Mouse (Mus musculus) left cerebral cortex, postnatal 14 days (tissue): ENCODE results near the gene Tbc1d9. TPM values are rescaled to one million over a fixed set of nuclear protein-coding genes. Genes with fewer than 3 reads are reported as not detected.

ENCODE experiments used
- DNase-seq, 2 experiments: peaks; one replicate each; pipeline ENCODE4 v3.0.0; 2021 to 2022; ENCODE audit warnings: low spot score in 2 of 2, mixed read lengths in 1 of 2
- intact Hi-C: fragments of 180-260 bp; cut with DNase I; formaldehyde crosslinking; loops from one replicate; pipeline ENCODE4 v1.15.1; 2025
- long read RNA-seq, 2 experiments: library from polyadenylated mRNA; stranded (forward); transcript quantifications; one replicate each; pipeline ENCODE4 v2.0.0; 2021
- total RNA-seq, 2 experiments: library from RNA; stranded (reverse); gene quantifications; 2 replicates each; pipeline ENCODE4 v1.2.3; 2021

Tbc1d9 gene
- 100 to 1,000 TPM; 102 to 107 TPM for total RNA-seq
- long read RNA-seq, experiment 1, full-length matches to known transcripts, result 6 of 29 reads
- long read RNA-seq, experiment 1, partial matches to known transcripts, result 19 of 29 reads
- long read RNA-seq, experiment 1, other reads (novel, unspliced or antisense), result 4 of 29 reads
- long read RNA-seq, experiment 2, full-length matches to known transcripts, result 3 of 18 reads
- long read RNA-seq, experiment 2, partial matches to known transcripts, result 3 of 18 reads
- long read RNA-seq, experiment 2, other reads (novel, unspliced or antisense), result 12 of 18 reads

DNA sequence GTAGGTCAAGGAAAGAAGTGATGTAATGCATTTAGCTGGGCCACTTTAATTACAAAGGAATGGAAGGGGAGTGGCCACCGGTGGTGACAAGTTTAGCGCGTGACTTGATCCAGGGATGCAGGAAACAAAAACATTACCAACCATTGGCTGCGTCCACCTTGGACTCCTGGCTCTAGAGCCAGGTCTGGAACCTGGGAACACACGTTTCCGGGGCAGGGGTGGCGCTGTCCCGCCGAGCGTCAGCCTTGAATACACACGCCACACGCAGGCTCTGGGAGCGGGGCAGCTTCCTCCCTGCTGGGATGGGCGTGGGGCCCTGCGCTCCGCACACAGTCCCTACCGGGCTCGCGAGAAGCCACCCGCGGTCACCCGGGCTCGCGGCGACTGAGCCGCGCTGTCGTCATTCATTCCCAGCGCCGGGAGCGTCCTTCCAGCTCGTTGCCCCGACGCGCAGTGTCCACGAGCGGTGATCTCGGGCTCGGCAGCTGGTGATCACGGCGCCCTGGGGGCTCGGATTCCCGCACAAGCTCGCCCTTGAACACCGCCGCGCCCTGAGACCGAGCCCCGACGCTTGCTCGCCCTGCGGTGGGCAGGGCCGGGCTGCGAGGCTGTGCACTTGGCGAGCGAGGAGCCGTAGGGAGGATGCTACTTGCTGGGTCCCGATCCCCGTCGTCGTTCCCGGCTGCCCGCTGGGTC is at the start of gene Tbc1d9:
Tbc1d9 (plus strand) TSS at position 118 of the 696 bp plus-strand sequence.
- peak; percentile 61 to 71 for DNase-seq
- intact Hi-C loops, result no loop called here

DNA sequence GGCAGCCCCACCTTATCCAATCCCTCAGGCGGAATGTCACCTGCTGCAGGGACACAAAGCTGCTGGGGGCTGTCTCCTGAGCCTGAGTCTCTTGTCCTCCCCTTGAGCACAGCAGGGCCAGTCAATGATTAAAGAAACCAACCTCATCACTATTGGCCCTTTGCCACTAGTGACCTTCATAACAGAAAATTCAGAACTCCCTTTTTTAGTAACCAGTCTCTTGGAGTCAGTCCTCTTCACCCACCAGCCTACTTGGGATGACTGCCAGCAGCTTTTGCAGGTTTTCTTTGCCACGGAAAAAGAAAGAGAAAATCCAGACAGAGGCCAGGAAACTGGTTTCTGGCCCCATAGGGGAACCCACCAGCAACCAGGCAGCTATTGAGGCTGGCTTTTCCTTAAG is 30.1 kb upstream of the Tbc1d9 start:
- no peak for DNase-seq
- intact Hi-C loops, result no loop called here

DNA sequence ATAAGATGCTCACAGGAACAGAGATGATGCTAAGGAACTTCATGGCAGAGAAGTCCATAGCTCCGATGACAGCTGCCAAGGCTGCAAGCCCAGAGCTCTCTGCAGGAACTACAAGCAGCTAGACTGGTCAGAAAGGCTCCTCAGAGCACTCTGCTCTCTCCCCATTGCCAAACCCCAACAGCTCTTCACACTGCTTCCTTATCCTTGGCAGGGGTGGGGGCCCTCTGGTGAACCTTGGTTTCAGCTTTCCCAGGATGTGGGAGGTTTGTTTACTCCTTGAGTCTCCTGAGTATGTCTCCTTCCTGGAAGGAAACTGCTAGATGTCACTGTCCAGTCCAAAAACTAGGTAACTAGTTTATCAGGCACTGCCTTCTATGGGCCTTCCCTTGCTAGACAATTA is 25.1 kb upstream of the Tbc1d9 start:
- intact Hi-C loops, result no loop called here
- no peak for DNase-seq

DNA sequence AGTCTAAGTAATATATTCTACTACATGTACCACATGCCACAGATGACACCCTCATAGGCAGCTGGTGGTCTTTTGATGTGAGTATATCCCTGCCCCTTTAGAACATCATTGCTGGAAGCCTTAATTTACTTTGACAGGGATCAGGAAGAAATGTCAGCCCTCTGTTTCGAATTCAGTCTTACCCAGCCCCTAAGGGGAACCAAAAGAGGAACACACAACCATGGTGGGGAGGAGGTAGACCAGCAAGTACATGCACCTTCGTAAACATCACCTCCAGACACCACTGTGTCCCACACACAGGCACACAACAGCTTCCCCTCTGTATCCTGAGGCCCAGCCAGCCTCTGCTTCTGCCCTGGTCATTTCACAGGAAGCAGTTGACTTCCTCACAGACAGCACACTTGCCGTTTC is 24.4 kb upstream of the Tbc1d9 start:
- DNase-seq, result no peak
- intact Hi-C loops, result no loop called here

DNA sequence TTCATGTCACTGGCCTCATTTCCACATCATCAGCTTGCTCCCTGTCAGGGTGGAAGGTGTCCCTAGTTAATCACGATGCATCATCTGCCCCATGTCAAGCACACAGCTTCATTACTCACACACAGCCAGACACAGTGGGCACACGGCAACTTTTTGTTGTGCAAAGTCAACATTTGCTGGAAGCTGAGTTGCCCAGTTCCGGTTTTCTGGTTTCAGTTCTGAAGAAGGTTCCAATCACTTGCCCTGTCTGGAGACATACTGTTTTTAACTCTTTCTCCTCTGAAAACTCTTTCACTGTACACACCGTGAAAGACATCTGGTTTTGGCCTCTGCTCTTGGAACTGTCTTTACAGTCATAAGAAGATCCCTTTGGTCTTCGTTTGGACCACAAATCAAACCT is 23.8 kb upstream of the Tbc1d9 start:
- no peak for DNase-seq
- intact Hi-C loops, result no loop called here

DNA sequence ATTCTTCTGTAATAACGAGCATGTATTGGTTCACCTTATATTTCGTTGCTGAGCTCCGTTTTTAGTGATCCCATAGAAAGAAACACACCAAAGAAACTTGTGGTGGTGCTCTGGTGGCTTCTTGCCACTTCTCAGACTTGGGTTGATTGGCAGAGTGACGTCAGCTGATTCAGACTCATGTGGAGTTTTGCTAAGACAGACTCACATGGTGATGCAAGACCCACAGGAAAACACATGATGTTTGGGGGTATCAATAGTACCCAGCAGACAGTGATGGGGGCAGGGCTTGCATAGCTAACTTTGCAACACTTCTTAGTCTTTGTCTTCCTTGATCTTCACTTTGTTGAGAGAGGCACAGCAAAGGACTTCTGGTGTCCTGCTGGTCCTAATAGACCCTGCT is 20.6 kb upstream of the Tbc1d9 start:
- intact Hi-C loops, result no loop called here
- DNase-seq, result no peak

DNA sequence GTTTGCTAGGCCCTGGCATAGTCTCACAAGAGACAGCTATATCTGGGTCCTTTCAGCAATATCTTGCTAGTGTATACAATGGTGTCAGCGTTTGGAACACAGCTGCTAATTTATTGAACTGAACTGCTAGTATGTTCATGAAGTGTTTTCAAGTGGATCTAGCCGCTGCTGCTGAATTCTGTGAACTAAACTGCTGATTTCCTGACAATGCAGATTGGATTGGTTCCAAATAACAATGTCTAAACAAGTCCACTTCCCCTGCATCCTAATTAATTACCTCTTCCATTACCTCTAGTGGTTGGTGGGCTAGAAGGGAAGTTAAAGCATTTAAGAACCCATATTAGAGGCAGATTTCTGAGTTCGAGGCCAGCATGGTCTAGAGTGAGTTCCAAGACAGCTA is 19.7 kb upstream of the Tbc1d9 start:
- intact Hi-C loops, result no loop called here

DNA sequence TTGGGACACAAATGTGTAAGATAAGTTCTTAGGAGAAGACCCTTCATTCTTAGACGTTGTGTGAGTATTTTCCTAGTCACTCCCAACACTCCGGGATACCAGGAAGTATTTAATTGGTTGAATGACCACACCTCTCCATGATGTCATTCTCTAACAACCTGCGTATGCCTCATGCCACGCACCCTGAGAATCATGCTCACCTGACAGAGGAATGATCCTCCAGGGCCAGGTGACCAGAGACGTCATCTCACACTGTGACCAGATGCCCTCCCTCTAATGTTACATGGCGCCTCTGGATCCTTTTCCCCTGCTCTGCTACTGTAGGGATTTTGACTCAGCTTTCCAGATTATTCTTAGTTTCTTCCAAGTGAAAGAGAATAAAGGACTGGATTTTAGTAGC is 16.0 kb upstream of the Tbc1d9 start:
- intact Hi-C loops, result no loop called here
- DNase-seq, result no peak

More for the DNA sequence above, 19.7 kb upstream of the Tbc1d9 start:
- no peak for DNase-seq

DNA sequence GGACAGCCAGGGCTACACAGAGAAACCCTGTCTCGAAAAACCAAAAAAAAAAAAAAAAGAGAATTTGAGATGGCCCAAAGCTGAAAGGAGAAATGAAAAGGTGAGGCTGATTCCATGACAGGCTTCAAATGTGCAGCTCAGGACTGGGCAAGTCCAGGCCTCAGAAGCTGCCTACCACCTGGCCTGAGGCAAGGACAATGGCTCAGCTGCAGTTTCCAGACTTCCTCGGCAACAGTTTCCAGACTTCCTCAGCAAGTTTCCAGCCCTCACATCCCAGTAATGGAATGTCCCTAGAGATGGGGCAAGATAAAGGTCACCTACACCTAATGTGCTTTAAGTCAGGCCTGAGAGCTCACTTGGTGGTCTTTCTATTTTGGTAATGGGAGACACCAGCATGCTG is 13.1 kb upstream of the Tbc1d9 start:
- DNase-seq, result no peak
- intact Hi-C loops, result no loop called here

DNA sequence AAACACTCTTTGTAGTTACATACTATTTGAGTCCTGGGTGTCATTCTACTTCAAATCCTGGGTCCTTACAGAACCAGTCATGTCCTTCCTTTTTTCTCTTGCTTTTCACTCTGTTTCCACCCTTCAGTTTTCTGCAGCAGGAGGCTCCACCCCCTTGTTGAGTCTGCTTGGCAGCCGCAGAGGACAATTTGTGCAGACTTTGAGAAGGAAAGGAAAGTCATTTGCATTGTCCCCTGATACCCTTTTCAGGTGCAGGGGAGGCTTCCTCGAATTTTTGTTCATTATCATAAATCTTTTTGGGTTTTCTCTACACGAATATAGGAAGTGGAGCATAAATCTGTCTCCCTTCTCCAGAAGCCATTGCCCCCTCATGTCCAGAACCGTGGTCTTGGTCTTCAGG is 12.7 kb upstream of the Tbc1d9 start:
- intact Hi-C loops, result no loop called here
- no peak for DNase-seq

DNA sequence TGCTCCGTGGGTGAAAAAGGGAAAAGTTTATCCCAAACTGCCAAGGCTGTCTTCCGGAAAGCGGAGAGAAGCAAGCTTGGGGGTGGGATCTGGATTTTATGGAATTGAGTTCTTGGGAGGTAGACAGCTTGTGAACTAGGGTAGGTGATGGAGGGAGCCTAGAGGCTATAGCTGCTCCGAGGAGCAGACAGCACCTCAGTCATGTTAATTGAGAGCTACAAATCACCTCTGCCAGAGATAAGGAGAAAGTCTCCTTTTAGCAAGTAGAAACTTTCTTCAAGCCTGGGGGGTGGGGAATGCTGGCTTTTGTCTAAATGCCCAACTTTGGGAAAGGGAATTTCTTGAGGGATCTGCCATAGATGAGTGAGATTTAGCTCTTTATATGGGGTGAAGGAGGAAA is 10.0 kb upstream of the Tbc1d9 start:
- DNase-seq, result no peak
- intact Hi-C loops, result no loop called here

DNA sequence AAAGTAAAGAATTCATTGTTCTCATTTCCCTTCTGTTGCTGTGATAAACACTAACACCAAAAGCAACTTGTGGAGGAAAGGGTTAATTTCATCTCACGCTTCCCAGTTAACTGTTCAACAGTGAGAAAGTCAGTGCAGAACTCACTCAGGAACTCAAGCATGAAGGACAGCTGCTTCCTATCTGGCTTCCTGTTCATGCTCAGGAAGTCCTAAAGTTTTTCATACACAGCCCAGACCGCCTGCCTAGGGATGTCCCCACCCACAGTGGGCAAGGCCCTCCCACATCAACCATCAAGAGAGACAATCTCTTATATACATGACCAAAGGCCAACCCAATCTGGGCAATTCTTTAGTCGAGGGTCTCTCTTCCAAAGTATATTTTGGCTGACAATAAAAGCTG is 6.2 kb upstream of the Tbc1d9 start:
- intact Hi-C loops, result no loop called here

DNA sequence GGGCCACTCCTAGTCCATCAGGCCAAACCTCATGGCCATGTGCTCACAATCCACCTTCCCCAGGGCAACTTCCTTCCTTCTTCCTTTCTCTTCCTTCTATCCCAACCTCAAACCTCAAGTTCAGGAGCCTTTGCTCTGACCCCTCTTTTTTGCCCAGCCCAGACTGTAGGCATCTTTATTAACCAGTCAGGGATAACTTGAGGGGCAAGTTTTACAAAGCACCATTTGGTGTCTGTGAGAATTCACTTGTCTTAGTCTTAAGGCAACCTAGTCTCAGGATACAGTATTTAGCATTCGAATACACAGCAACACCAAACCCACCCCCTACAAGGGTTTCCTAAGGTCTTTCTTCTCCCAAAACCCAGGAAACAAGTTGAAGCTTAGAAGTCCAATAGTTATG is 5.5 kb upstream of the Tbc1d9 start:
- intact Hi-C loops, result no loop called here
- DNase-seq, result no peak

More for the DNA sequence above, 6.2 kb upstream of the Tbc1d9 start:
- DNase-seq, result no peak

DNA sequence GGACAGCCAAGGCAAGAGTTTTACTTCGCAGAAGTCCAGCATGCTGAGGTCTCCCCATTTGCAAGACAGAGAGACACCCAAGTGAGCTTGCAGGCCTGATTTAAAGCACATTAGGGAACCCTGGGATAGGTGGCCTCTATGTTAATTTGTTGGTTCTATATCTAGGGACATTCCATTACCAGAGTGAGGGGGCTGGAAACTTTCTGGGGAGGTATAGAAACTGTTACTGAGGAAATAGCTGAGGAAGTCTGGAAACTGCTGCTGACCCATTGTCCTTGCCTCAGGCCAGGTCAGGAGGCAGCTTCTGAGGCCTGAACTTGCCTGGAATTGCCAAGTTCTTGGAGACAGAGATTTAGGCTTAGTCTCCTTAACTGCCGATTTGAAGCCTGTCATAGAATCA is 4.5 kb upstream of the Tbc1d9 start:
- intact Hi-C loops, result no loop called here
- no peak for DNase-seq

DNA sequence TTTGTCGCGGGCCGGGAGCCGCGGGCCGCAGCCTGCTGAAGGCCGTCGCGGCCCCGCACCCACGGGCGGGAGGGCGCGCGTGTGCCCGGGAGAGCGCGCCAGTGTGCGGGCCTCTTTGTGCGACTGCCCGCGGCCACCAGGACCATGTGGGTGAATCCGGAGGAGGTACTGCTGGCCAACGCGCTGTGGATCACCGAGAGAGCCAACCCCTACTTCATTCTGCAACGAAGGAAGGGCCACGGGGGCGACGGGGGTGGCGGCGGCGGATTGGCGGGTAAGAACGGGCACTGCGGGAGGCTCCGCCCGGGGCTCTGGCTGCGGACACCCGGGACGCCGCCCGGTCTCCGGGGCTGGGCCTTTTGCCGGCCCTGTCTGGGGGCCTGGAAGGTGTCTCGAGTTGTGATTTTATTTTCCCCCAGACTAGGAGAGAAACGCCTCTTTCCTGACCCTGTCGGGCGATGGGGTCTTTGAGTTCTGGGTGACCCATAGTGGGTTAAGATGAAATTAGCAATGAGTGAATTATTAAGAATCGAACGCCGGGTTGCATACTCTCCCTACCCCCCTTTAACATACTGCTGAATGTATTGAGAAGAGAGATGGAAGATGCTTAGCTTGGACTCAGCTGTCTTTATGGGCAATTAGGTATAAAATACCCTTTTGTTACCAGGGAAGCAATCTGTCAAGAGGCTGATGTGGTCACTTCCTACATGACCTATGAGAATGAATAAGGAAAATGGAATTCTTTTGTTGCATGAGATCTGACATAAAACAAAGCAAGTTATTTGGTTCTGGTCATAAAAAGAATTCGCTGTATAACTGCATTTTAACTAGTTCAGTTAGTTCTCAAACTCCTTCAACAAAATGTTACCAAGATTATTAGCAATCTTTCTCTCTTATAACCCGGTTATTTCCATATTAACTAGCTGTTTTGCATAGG is 1.0 kb downstream of the Tbc1d9 start, which contains the start of gene Gm10645:
Gm10645 (minus strand) TSS at position 240 of the 937 bp plus-strand sequence.
- intact Hi-C loops, result no loop called here
- peak; percentile 58 to 61 for DNase-seq

DNA sequence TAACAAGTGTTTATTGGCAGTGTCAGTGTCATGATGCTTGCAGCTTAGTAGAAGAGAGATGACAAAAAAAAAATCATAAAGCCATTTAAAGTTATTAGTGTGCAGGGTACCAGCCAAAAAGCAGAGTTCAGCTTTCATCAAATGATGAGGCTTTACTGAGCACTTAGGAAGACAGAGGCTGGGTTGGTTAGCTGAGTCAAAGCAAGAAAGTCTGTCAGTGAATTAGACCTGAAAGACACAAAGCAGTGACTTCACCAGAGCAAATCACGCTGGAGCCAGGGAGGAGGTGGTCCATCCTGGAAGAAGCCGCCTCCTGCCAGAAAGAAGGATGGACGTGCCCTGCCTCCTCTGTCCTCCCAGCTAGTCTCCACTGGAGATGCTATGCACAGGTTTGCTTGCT is 2.8 kb downstream of the Tbc1d9 start:
- intact Hi-C loops, result no loop called here
- DNase-seq, result no peak

DNA sequence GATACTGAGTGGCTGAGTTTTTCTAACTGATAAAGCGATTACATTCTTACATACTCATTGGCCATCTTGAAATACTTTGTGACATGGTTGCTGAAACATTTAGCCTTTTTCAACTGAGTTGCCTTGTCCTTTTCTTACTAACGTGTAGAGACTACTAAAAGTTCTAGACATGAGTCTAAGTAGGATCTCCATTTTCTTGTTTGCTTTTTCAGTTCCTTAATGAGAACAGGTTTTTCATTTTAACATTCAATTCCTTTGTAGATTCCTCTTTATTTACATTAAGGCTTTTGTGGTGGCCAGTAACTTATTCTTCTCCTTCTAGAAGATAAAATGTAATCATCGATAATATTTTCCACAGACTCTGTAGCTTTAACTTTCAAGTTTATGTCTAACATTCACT is 4.0 kb downstream of the Tbc1d9 start:
- DNase-seq, result no peak
- intact Hi-C loops, result no loop called here

DNA sequence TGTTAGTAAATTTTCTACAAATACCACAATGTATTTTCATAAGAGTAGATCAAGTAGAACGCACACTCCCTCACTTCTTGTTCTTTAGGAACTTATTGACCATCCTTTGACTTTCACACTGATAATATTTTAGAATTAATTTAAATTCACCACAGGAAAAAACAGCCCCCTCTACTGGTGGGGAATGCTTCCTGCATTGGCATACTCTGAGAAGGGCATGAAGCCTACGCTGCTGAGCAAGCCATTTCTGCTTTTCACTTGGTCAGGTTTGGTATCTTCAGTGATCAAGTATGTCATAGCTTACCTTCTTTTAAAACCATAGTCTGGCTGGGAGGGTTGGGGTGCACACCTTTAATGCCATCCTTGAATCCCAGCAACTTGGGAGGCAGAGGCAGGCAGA is 4.6 kb downstream of the Tbc1d9 start:
- DNase-seq, result no peak
- intact Hi-C loops, result no loop called here

DNA sequence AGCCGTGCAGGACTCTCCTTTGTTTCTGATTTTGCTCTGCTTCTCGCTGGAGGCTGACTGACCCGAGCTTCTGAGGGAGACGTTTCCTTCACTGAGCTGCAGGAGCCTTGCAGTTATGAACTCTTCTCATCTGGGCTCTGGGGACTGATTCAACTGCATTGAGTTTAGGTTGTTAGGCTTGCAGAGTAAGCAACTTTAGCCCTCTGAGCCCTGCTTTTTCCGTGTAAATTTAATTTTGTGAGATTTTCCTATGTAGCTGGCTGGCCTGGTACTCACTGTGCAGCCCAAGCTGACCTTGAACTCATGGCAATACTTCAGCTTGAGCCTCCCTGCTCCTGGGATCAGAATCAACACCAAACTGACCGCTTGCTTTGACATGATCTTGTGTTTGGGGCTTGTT is 5.7 kb downstream of the Tbc1d9 start:
- intact Hi-C loops, result no loop called here
- DNase-seq, result no peak

DNA sequence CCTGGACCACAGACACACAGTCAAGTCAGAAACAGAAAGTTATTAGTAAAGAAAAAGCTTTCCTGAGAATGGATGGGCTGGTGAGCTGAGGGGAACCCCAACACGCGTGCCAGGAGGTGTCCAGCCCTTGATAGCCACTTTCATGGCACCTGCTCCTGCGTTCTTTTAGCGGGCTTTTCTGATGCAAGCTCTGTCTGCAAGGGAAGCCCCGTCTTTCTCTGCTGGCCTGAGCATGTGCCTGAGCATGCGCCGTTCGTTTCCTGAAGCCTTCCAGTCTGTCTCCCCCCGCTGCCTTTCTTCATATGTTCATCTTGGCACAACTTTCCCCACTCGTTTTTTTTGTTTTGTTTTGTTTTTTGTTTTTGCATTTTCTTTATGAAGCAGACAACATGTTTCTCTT is 10.5 kb downstream of the Tbc1d9 start:
- DNase-seq, result peak in 1 of 2 experiments; percentile 44
- intact Hi-C loops, result no loop called here
